Mouse (Mus musculus): ENCODE data around the gene Ppbp.

DNA sequence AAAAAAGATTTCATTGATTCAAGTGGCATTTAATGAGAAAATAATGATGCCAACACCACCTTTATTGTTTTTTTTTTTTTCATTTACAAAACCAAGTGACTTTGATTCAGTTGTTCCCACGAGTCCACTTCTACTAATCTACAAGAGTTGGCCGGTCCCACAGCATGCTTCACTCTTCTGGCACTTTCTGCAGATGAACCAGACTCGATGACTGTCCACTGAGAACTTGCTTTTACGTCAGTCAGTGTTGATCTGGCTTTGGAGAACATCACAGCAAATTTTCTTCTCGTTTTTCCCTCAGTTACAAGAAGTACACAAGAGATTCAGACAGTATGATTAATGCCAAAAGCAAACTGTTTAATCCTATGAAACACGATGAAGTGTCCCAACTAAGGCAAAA is 10.5 kb downstream of the Ppbp start:
- no peak for TF ChIP-seq CTCF (IDR thresholded peaks at IDR 0.05; ENCODE audit: control insufficient read depth, insufficient read depth, low read length)
- TF ChIP-seq POLR2A (IDR thresholded peaks at IDR 0.05; ENCODE audit: borderline replicate concordance, control insufficient read depth, low read depth, low read length) = no peak

All from bone marrow, adult 2 months (tissue).